Mouse (Mus musculus): ENCODE measurements around the gene Plb1.

DNA sequence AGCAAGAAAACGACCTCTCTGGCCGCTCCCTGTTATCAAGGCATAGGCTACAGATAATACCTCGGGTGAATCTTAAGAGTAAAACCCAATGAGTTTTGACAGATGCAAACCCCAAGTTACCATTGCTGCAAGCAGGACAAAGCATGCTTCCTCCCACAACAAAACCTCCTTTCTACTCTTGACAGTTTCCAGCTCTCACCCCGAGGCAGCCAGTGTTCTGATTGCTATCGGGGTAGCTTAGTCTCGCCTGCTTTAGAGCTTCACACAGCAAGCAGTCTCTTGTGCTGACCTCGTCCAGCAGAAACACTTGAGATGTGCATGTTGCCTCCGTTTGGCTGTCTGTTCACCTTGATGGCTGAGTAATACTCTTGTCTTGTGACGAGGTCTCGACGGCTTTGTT, 44.8 kb upstream of the Plb1 start:
- no peak for TF ChIP-seq POLR2A (IDR thresholded peaks at IDR 0.05; ENCODE audit: low read depth, low read length)
- TF ChIP-seq CTCF (IDR thresholded peaks at IDR 0.05; ENCODE audit: extremely low read depth, insufficient read length, insufficient replicate concordance, low read depth, low read length): no peak

Data from small intestine, adult 2 months (tissue).